Mouse (Mus musculus) megakaryocyte, embryonic 14.5 days (primary cell): Measurements from ENCODE around the gene Kat6b.

ENCODE experiments used
- FLI1 ChIP-seq: IDR thresholded peaks from 2 replicates; pipeline ENCODE4 v1.6.1; 2012; ENCODE audit warnings: low read length, inconsistent platforms, mixed read lengths
- GATA1 ChIP-seq: IDR thresholded peaks from 3 replicates; pipeline ENCODE4 v1.6.1; 2012; ENCODE audit warnings: mixed read lengths, low read length, inconsistent platforms, borderline replicate concordance

- no peak for TF ChIP-seq GATA1
- no peak for TF ChIP-seq FLI1
Measured at GRCm38 (mm10) chr14:21709545-21709944, 228.3 kb downstream of the Kat6b start.
